Mouse (Mus musculus) neural tube, embryonic 11.5 days (tissue): ENCODE measurements at regions not wholly inside any gene's neighbourhood (a gene's known extent, or its start where the extent isn't known, plus 50 kb on each side); places are given as distances from the start of the nearest gene placed in this dataset.

Experiments
- ATAC-seq: fragments of 200-750 bp; cut with Nextera tagmentation; 2 replicates; pipeline ENCODE4 v1.8.0; 2017; ENCODE audit warnings: moderate number of reproducible peaks, mild to moderate bottlenecking, moderate TSS enrichment, moderate library complexity; ENCODE audit not compliant: insufficient read depth, low FRiP score, low TSS enrichment
- DNase-seq: peaks from one replicate; pipeline ENCODE4 v3.0.0-alpha.2; 2015; ENCODE audit warnings: low spot score
- H3K27ac ChIP-seq: fragments of 300-500 bp; sonication (generic); 2 replicates; pipeline ENCODE4 v1.5.1; 2014; ENCODE audit warnings: low read depth, mild to moderate bottlenecking, low read length
- H3K27me3 ChIP-seq: fragments of 300-500 bp; sonication (generic); 2 replicates; pipeline ENCODE4 v1.6.1; 2014; ENCODE audit warnings: mild to moderate bottlenecking, low read length, mixed read lengths; ENCODE audit not compliant: control insufficient read depth, insufficient read depth
- H3K36me3 ChIP-seq: fragments of 300-500 bp; sonication (generic); 2 replicates; pipeline ENCODE4 v1.6.1; 2014; ENCODE audit warnings: mild to moderate bottlenecking, low read length, moderate library complexity, mixed read lengths; ENCODE audit not compliant: control insufficient read depth, insufficient read depth
- H3K4me1 ChIP-seq: fragments of 300-500 bp; sonication (generic); 2 replicates; pipeline ENCODE4 v1.6.1; 2014; ENCODE audit warnings: low read length, mixed read lengths; ENCODE audit not compliant: control insufficient read depth, insufficient read depth
- H3K4me2 ChIP-seq: fragments of 300-500 bp; sonication (generic); 2 replicates; pipeline ENCODE4 v1.6.1; 2014; ENCODE audit warnings: low read depth, mild to moderate bottlenecking, moderate library complexity
- H3K4me3 ChIP-seq: fragments of 300-500 bp; sonication (generic); 2 replicates; pipeline ENCODE4 v1.5.1; 2014; ENCODE audit warnings: low read depth, low read length
- H3K9ac ChIP-seq: fragments of 300-500 bp; sonication (generic); 2 replicates; pipeline ENCODE4 v1.6.1; 2014; ENCODE audit warnings: mild to moderate bottlenecking, low read length
- H3K9me3 ChIP-seq: fragments of 300-500 bp; sonication (generic); 2 replicates; pipeline ENCODE4 v1.6.1; 2016; ENCODE audit warnings: low read length; ENCODE audit not compliant: control insufficient read depth
- WGBS: fragments of 180-500 bp; shearing (Covaris S2); extraction: QIAGEN DNeasy Blood & Tissue Kit; methylation state at CpG from one replicate; pipeline ENCODE4 v1.1.7; 2014; 5-methylcytosine and 5-hydroxymethylcytosine counted together

DNA sequence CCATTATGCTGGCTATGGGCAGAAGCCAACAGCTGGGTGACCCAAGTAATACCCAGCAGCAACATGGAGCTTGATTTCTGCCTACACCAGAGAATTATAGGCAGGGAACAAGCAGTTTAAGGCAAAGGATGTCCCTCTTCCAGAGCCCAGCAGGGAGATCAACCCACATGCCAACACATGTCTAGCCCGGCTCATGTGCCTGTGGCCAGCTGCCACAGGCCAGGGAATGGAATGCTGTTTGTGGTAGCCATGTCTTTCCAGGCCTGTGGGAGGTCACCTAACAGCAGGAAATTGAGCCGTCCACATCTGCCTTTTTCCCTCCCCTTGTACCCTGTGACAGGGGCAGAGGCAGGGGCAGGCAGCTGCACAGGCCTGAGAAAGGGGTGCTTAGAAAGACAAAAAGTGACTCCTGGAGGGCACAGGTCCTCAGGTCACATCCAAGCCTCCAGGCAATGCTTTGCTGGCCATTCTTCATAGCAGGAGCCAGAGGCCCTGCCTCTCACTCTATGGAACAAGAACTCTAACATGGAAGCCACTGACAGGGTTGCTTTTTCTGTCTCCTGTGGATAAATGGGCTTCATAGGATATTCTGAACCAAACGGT, 163.8 kb downstream of the 3110018I06Rik start:
- ATAC-seq (no peak), DNase-seq (no peak)
- Histone ChIP-seq H3K4me1 (peaks cover 4% of the 10 kb centered on the region; the same call in 1 of the 2 replicates), H3K9ac (no peak overlapping the region), H3K4me2 (no peak overlapping the region), H3K9me3 (no peaks in the 10 kb centered on the region), H3K4me3 (no peak overlapping the region), H3K36me3 (no peaks in the 10 kb centered on the region), H3K27ac (no peak overlapping the region), H3K27me3 (no peaks in the 10 kb centered on the region)
- WGBS, result 38% methylated on average over 3 of the region's 3 CpGs

DNA sequence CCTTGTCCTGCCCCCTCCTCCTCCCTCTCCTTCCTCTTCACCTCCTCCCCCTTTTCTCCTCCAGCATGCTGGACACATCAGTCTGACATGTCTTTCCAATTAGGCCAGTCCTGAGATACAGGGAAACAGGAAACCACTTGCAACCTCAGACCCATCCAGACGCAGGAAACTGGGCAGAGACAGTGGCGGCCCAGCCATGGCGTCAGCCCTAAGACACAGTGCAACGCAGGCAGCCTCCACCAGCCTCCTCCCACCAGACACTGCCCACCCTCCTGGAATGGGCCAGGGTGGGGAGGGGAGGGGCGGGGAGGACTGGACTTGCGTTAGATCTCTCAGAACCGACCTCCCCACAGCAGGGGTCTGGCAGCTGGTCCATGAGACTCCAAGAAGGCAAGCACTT, 164.7 kb downstream of the 3110018I06Rik start:
- H3K27ac ChIP-seq, result no peak overlapping the region
- no peak for ATAC-seq

DNA sequence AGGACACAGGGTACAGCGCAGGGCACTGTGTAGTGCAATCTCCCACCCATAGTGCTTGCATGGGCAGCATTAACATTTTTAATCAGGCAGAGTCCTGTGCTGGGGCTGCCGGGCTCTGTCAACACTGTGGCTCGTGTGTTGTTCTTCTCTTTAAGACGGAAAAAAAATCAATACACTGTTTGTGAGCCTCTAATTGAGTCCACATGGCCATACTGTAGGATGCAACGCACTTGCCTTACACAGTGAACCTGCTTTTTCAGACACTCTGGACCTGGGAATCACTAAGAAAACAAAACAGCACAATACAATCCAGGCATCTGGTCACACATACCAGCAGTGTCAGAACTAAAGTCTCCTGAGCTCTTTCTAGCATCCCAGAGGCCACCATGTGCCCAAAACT, 168.4 kb downstream of the 3110018I06Rik start:
- Histone ChIP-seq H3K27me3 (no peaks in the 10 kb centered on the region), H3K9ac (no peak overlapping the region), H3K36me3 (no peaks in the 10 kb centered on the region), H3K4me2 (no peak overlapping the region), H3K27ac (no peak overlapping the region), H3K9me3 (no peaks in the 10 kb centered on the region), H3K4me1 (peaks cover 4% of the 10 kb centered on the region; the same call in 1 of the 2 replicates), H3K4me3 (no peak overlapping the region)
- WGBS, result 60% methylated on average over 5 of the region's 5 CpGs
- DNase-seq (no peak), ATAC-seq (no peak)

More for the DNA sequence above, 164.7 kb downstream of the 3110018I06Rik start:
- Histone ChIP-seq H3K4me2 (no peak overlapping the region), H3K4me3 (no peak overlapping the region), H3K9me3 (no peaks in the 10 kb centered on the region), H3K4me1 (peaks cover 4% of the 10 kb centered on the region; the same call in 1 of the 2 replicates), H3K27me3 (no peaks in the 10 kb centered on the region), H3K9ac (no peak overlapping the region), H3K36me3 (no peaks in the 10 kb centered on the region)
- 35% methylated on average over 7 of the region's 7 CpGs for WGBS
- peak; percentile 38 for DNase-seq

DNA sequence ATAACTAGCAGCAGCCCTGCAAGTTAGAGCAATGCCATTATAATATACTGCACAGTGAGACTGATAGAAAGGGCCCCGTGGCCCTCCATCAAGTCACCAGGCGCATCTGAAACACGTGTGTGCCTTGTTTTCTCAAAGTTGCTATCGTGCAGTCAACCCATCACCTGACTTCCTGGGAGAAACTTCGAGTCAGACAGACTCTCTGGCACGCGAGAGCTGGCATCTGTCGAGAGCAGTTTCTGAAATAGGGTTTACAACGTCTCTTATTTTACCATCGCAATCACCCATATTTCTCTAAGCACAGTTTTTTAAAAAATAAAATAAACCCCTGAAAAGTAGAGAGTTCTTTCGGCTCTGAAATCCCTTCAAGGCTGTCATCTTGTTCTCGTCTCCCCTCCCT, 169.8 kb downstream of the 3110018I06Rik start:
- no peak for DNase-seq
- ATAC-seq, result no peak

DNA sequence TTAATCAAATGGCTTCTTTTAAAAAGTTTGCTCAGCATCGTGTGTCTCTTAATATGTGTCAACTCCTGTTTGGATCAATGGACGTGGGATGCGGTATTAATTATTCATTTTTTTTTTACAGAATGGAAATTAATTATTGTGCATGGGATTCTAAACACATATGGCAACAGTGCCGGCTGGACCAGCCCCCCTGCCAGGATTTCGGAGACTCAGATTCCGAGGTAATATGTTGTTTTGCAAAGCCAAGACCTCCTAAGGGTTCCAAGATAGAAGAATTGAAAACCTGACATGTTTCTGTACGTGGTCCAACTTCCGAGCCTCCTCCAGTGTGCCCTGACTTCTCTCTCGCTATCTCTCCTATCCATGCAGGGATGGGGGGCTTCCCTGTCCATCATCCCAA, 170.4 kb downstream of the 3110018I06Rik start:
- no peak overlapping the region for H3K27ac ChIP-seq
- H3K9ac ChIP-seq, result no peak overlapping the region
- DNase-seq (no peak), ATAC-seq (no peak)
- no peaks in the 10 kb centered on the region for H3K27me3 ChIP-seq
- H3K4me3 ChIP-seq, result no peak overlapping the region
- peaks cover 5% of the 10 kb centered on the region for H3K4me1 ChIP-seq
- H3K36me3 ChIP-seq, result no peaks in the 10 kb centered on the region
- H3K4me2 ChIP-seq, result no peak overlapping the region
- H3K9me3 ChIP-seq, result no peaks in the 10 kb centered on the region
- 76% methylated on average over 9 of the region's 9 CpGs for WGBS

More for the DNA sequence above, 169.8 kb downstream of the 3110018I06Rik start:
- Histone ChIP-seq H3K4me2 (no peak overlapping the region), H3K27me3 (no peaks in the 10 kb centered on the region), H3K4me3 (no peak overlapping the region), H3K27ac (no peak overlapping the region), H3K36me3 (no peaks in the 10 kb centered on the region), H3K9me3 (no peaks in the 10 kb centered on the region), H3K9ac (no peak overlapping the region), H3K4me1 (peaks cover 3% of the 10 kb centered on the region)
- WGBS, result 91% methylated on average over 12 of the region's 12 CpGs

DNA sequence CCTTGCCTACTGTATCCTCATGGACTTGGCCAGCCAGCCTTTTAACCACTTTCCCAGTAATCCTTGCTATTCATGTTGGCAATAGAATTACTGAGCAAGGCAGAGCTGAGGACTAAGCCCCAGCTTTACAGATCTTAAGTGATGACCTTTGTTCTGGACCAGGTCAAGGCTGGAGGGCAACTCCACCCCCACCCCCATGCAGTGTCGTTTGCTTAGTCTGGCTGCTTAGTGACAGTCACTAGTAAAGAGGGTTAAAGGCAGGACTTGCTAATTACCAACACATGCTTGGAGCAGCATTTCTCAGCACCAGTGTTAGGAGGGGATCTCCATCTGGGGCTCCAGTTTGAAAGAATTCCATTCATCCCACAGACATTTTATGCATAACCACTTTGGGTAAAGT, 174.2 kb downstream of the 3110018I06Rik start:
- no peaks in the 10 kb centered on the region for H3K9me3 ChIP-seq
- WGBS, result 3% methylated on average over 1 of the region's 1 CpGs
- no peak overlapping the region for H3K4me2 ChIP-seq
- ATAC-seq (no peak), DNase-seq (peak; percentile 21)
- H3K9ac ChIP-seq, result no peak overlapping the region
- peaks cover 5% of the 10 kb centered on the region for H3K4me1 ChIP-seq
- H3K4me3 ChIP-seq, result no peak overlapping the region
- no peak overlapping the region for H3K27ac ChIP-seq
- no peaks in the 10 kb centered on the region for H3K27me3 ChIP-seq
- no peaks in the 10 kb centered on the region for H3K36me3 ChIP-seq

DNA sequence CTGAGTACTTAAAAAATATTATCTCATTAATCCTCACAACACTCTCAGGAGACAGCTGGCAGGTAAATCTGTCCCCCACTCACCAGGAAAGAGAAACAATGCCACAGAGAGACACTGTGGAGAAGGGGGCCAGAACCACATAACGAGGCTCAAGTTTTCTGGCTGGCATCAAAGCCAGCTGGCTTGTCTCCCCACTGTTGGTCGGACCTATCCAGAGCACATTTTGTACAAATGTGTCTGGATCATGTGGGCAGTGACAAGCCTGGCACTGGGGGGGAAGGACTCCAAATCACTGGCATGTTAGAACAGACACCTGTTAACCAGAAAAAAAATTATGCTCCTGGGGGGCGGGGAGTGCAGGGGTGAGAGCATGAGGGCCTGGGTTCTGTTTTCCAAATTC, 179.4 kb downstream of the 3110018I06Rik start:
- WGBS, result 93% methylated on average over 3 of the region's 3 CpGs
- no peak overlapping the region for H3K4me3 ChIP-seq
- no peak for DNase-seq
- peaks cover 5% of the 10 kb centered on the region; the same call in 1 of the 2 replicates for H3K4me1 ChIP-seq
- no peak overlapping the region for H3K9ac ChIP-seq
- H3K27ac ChIP-seq, result no peak overlapping the region
- no peaks in the 10 kb centered on the region for H3K36me3 ChIP-seq
- no peak overlapping the region for H3K4me2 ChIP-seq
- H3K27me3 ChIP-seq, result no peaks in the 10 kb centered on the region
- no peaks in the 10 kb centered on the region for H3K9me3 ChIP-seq
- ATAC-seq, result no peak

DNA sequence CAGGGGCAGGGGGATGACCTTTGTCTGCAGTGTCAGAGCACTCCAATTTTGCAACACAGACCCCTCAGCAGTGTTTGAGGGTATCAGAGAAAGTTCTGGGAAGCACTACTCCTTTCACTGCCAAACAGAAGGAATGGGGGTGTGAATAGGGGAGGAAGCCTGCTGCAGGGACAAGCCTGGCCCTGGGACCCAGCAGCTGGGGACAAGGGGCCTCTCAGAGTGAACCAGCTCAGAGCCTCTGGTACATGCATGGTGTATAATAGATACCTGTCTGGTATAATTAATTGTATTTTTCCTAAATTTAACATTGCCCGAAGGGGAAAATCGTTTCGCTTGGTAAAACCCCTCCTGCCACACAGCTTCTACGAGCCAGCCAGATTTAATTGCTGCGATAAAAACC, 180.6 kb downstream of the 3110018I06Rik start:
- H3K9ac ChIP-seq, result no peak overlapping the region
- H3K27ac ChIP-seq, result no peak overlapping the region
- H3K9me3 ChIP-seq, result no peaks in the 10 kb centered on the region
- H3K27me3 ChIP-seq, result no peaks in the 10 kb centered on the region
- ATAC-seq (no peak), DNase-seq (no peak)
- H3K4me2 ChIP-seq, result no peak overlapping the region
- WGBS, result 71% methylated on average over 5 of the region's 5 CpGs
- no peaks in the 10 kb centered on the region for H3K4me1 ChIP-seq
- no peaks in the 10 kb centered on the region for H3K36me3 ChIP-seq
- no peak overlapping the region for H3K4me3 ChIP-seq

DNA sequence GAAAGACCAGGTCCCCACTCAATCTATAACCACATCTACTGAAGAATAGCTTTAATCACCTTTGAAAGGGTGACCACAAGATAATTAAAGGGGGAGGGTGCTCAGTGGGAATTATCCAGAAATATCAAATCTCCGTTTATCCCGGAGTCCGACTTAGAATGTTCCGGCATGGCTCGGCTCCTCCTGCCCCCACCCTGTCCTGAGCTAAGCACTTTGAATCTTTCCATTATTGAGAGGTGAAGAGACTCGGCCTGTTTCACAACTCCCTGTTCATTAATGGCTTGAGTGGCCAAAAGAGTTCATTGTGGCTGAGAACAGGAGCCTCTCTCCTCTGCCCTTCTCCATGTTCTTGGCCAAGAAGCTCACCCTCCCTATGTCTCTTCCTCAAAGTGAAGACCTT, 181.0 kb downstream of the 3110018I06Rik start:
- ATAC-seq (no peak), DNase-seq (no peak)
- Histone ChIP-seq H3K9me3 (no peaks in the 10 kb centered on the region), H3K27ac (no peak overlapping the region), H3K9ac (no peak overlapping the region), H3K4me3 (no peak overlapping the region), H3K4me1 (no peaks in the 10 kb centered on the region), H3K4me2 (no peak overlapping the region), H3K27me3 (no peaks in the 10 kb centered on the region), H3K36me3 (no peaks in the 10 kb centered on the region)
- 84% methylated on average over 6 of the region's 6 CpGs for WGBS
